Mouse (Mus musculus) T-helper 1 cell (primary cell): ENCODE data around the gene Aqp11.

Source experiments
- in situ Hi-C: fragments of 300-600 bp; cut with MboI, MseI; formaldehyde crosslinking; loops from one replicate; pipeline ENCODE4 v1.15.1; 2025; ENCODE audit warnings: high pct_unique_total_duplicates

Gene Aqp11

GRCm38 (mm10) chr7:97717326-97717725 is 20.8 kb downstream of the Aqp11 start:
- in situ Hi-C loops: no loop called here

DNA sequence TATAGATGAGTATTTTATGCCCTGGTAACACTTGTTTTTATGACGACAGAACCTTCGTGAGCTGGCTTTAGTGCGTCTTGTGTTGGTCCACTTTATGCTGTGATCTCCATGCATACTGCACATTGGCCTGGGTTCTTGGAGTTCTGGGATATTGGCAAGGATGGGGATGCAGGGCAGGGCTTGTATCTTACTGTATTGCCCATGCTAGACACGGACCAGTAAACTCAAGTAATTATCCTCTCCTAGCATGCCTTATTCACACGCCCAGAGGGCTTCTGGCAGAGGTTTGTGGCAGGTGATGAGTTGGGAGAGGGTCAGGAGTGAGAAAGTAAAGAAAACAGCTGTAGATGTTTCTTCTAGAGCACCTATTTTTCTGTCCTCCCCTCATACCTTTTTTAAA is 23.4 kb downstream of the Aqp11 start:
- in situ Hi-C loops: no loop called here

DNA sequence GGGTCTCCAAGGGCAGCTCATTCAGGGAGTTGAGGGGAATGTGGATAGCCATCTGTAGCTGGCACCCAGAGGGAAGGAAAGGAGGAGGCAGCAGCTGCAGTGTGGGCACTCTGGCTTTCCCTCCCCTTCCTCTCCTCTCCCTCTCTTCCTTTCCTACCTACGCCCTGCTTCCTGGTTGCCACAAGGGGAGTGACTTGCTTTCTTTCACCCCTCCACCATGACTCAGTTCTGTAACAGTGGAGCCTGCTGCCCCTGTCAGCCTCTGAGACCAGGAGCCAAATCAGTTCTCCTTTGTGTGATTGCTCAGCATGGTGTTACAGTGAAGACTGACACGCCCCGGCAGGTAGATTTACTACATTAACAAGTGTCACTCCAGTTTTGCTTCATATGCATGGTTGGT is 28.9 kb downstream of the Aqp11 start:
- in situ Hi-C loops: no loop called here

GRCm38 (mm10) chr7:97707809-97708208 is 30.3 kb downstream of the Aqp11 start:
- in situ Hi-C loops: no loop called here

GRCm38 (mm10) chr7:97707123-97707522 is 31.0 kb downstream of the Aqp11 start:
- in situ Hi-C loops: no loop called here

DNA sequence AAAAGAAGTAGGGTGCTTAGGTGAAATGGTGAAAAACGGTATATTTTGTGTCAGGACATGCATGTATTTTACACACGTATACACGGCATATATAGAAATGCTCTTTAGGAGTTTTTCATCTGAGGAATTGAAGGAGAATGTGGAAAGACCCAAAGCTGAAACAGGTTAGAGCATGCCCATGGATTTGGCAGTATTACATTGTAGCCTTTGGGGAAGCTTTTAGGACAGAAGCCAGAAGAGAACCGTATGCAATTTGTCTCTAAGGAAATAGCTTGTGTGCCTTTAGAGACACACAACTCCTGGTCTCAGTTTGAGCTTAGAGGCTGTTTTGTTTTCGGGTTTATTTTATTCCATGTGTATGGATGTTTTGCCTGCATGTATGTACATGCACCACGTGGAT is 37.0 kb downstream of the Aqp11 start:
- in situ Hi-C loops: no loop called here

- in situ Hi-C loops: no loop called here
Observed at GRCm38 (mm10) chr7:97700173-97700572, 37.9 kb downstream of the Aqp11 start.

GRCm38 (mm10) chr7:97696506-97697254 is 41.4 kb downstream of the Aqp11 start, which contains the start of gene Clns1a:
TSS of gene Clns1a (plus strand) at chr7:97696634.
- in situ Hi-C loops: loop anchor here (25.0 kb wide), 1 partner anchor 284 kb away; the partner anchor contains the start of genes Ndufc2 and Thrsp

DNA sequence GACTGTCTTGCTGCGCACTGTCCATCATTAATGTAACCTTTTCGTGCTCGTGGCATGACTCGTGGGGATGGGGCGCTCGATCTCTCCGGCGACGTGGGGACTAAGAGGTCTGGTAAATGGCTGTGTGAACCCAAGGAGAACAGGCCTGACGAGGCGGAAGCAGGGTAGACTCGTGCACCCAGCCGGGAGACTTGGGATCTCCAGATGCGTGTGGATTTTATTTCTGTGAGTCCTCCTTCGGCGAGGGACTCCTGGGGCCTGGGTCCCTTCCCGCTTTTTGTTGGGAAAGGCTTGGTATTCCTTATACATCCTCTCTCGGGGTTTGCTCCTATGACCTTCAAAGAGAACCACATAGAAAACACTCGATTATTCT is 42.0 kb downstream of the Aqp11 start:
- in situ Hi-C loops: loop anchor here (25.0 kb wide), 1 partner anchor 284 kb away; the partner anchor contains the start of genes Ndufc2 and Thrsp

DNA sequence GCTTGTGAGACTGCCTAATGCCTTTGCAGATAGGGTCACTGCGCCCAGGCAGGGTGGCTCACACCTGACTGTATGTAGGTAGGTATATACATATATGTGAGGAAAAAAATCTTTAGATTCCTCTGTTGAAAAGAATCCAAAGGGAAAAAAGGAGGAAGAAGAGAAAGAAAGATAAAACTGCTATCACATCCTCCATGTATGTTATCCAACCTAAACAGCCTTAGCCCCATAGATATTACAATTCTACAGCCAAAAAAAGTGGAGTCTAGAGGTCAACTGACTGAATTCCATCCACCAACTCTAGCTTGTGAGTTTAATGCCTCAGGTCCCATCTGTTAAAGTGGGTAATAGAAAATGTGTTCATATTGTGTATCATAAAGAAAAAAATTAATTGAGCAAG is 42.6 kb downstream of the Aqp11 start:
- in situ Hi-C loops: loop anchor here (25.0 kb wide), 1 partner anchor 283 kb away; the partner anchor contains the start of genes Ndufc2 and Thrsp

- in situ Hi-C loops: loop anchor here (25.0 kb wide), 1 partner anchor 276 kb away; the partner anchor contains the start of genes Ndufc2 and Thrsp
Observed at GRCm38 (mm10) chr7:97687831-97688230, 50.3 kb downstream of the Aqp11 start.

- in situ Hi-C loops: loop anchor here (25.0 kb wide), 1 partner anchor 267 kb away; the partner anchor contains the start of genes Ndufc2 and Thrsp
Observed at GRCm38 (mm10) chr7:97679239-97679638, 58.9 kb downstream of the Aqp11 start.
